Mouse (Mus musculus) kidney, adult 2 months (tissue): ENCODE data around the gene AC161166.1. TPM values are rescaled to one million over a fixed set of nuclear protein-coding genes. Genes with fewer than 3 reads are reported as not detected.
A peak's percentile ranks its signal among the peaks of the same experiment; 100 is the strongest.

ENCODE experiments used
- DNase-seq: peaks from one replicate; pipeline ENCODE4 v3.0.0; 2021
- H3K27ac ChIP-seq: fragments of 200-500 bp; 2 replicates; pipeline ENCODE4 v1.5.1; 2012; ENCODE audit warnings: low read depth, low read length, control low read depth, inconsistent platforms; ENCODE audit not compliant: insufficient read depth
- H3K27me3 ChIP-seq: fragments of 200-500 bp; replicated peaks from 2 replicates; pipeline ENCODE4 v1.6.1; 2012; ENCODE audit warnings: mild to moderate bottlenecking, moderate library complexity, low read length, inconsistent platforms; ENCODE audit not compliant: control insufficient read depth, insufficient read depth
- H3K36me3 ChIP-seq: fragments of 200-500 bp; 2 replicates; pipeline ENCODE4 v1.6.1; 2012; ENCODE audit warnings: mild to moderate bottlenecking, moderate library complexity, low read length, inconsistent platforms; ENCODE audit not compliant: control insufficient read depth, insufficient read depth
- H3K4me1 ChIP-seq: fragments of 200-500 bp; 2 replicates; pipeline ENCODE4 v1.6.1; 2011; ENCODE audit warnings: low read length; ENCODE audit not compliant: control insufficient read depth, insufficient read depth
- H3K4me3 ChIP-seq: fragments of 200-500 bp; 2 replicates; pipeline ENCODE4 v1.5.1; 2011; ENCODE audit warnings: mild to moderate bottlenecking, low read depth, low read length, control low read depth; ENCODE audit not compliant: insufficient read depth
- CTCF ChIP-seq: fragments of 200-500 bp; conservative IDR thresholded peaks from 2 replicates; pipeline ENCODE4 v1.5.1; 2011; ENCODE audit warnings: low read depth, mild to moderate bottlenecking, control low read depth, low read length, moderate library complexity, mixed read lengths; ENCODE audit not compliant: insufficient read depth, insufficient read length
- POLR2A ChIP-seq: fragments of 200-500 bp; IDR thresholded peaks from one replicate; pipeline ENCODE4 v1.6.1; 2011; ENCODE audit warnings: low read depth, low read length, control low read depth
- WGBS: fragments of 180-500 bp; shearing (Covaris S2); methylation state at CpG from one replicate; pipeline ENCODE4 v1.1.7; 2018; 5-methylcytosine and 5-hydroxymethylcytosine counted together
- polyA plus RNA-seq: library from polyadenylated mRNA; depleted of rRNA; stranded (reverse); fragments of >200 nt; gene quantifications from 2 replicates; pipeline ENCODE4 v1.2.3, GENCODE M21; 2012; rRNA removed

Gene AC161166.1
- polyA plus RNA-seq, 1 experiment = not detected

DNA sequence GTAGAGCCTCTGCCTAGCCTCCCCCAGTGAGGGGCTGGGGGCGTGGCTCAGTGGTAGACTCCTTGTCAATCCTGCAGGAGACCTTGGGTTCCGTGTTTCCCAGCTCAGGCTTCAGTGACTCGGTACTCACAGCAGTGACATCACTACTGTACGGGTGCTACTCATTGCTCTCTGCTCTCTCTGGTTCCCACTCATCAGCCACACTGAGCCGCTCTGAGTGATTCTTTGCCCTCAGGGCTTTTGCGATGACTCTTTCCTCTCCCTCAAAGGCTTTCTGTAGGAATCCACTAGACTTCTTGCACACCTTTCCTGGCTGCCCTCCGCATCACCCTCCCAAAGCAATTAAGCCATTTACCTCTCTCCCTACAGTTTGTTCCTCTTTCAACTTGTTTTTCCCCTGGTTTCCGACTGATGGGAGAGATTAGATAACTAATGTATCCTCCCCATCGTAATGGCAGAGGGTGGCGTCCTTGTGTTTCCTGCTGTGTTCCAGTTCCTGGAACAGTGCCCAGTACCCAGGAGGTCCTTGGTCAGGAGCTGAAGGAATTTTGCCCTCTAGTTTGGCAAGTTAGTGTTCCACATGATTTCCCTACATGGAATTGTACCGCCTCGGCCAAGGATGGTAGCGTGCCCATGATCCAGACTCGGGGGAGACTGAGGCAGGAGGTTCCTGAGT lies 50.7 kb downstream of the AC161166.1 start:
- H3K4me3 ChIP-seq = no peak overlapping the region
- DNase-seq = peak; percentile 93

More for the DNA sequence above, 50.7 kb downstream of the AC161166.1 start:
- H3K4me1 ChIP-seq = 0 out of 2 replicates have a peak, but pooled peaks cover 11% of the 10 kb centered on the region
- TF ChIP-seq POLR2A (no peak), CTCF (no peak)
- peak overlapping the region; percentile 65 for H3K27ac ChIP-seq
- no peaks in the 10 kb centered on the region for H3K36me3 ChIP-seq
- H3K27me3 ChIP-seq = no peaks in the 10 kb centered on the region
- 17% methylated on average over 14 of the region's 14 CpGs for WGBS

Other genes with a start within 250 kb of the AC161166.1 start
- gene Zfp93, start 242.0 kb downstream of the AC161166.1 start, polyA plus RNA-seq = 3.1 and 3.4 TPM in 2 replicates
- 3.8 and 4.3 TPM in 2 replicates for gene Zfp61, start 211.2 kb downstream of the AC161166.1 start, polyA plus RNA-seq
- 9.4 and 10.5 TPM in 2 replicates for gene Zfp94, start 195.8 kb downstream of the AC161166.1 start, polyA plus RNA-seq
- 0.11 and 0.48 TPM in 2 replicates for gene Tescl, start 178.5 kb downstream of the AC161166.1 start, polyA plus RNA-seq
- gene Lypd5, start 163.3 kb downstream of the AC161166.1 start, polyA plus RNA-seq = not detected in 2 replicates
- 2.3 and 4.1 TPM in 2 replicates for gene Kcnn4, start 142.2 kb downstream of the AC161166.1 start, polyA plus RNA-seq
- gene Smg9, start 112.8 kb downstream of the AC161166.1 start, polyA plus RNA-seq = 34.9 and 39.8 TPM in 2 replicates
- 0.33 and 0.41 TPM in 2 replicates for gene Irgc1, start 60.2 kb downstream of the AC161166.1 start, polyA plus RNA-seq
- 10.1 and 12.9 TPM in 2 replicates for gene Plaur, start 50.0 kb downstream of the AC161166.1 start, polyA plus RNA-seq
- 54.7 and 66.4 TPM in 2 replicates for gene Cadm4, start 30.4 kb downstream of the AC161166.1 start, polyA plus RNA-seq
- 9.5 and 17.1 TPM in 2 replicates for gene Zfp428, start 5.4 kb downstream of the AC161166.1 start, polyA plus RNA-seq
- gene Irgq, start 18.2 kb upstream of the AC161166.1 start, polyA plus RNA-seq = 15.4 and 17.4 TPM in 2 replicates
- gene Pinlyp, start 33.7 kb upstream of the AC161166.1 start, polyA plus RNA-seq = not detected in 2 replicates
- gene Xrcc1, start 33.8 kb upstream of the AC161166.1 start, polyA plus RNA-seq = 29.0 and 31.2 TPM in 2 replicates
- 172 and 173 TPM in 2 replicates for gene Ethe1, start 75.1 kb upstream of the AC161166.1 start, polyA plus RNA-seq
- gene Zfp575, start 75.2 kb upstream of the AC161166.1 start, polyA plus RNA-seq = 0.11 and 0.15 TPM in 2 replicates
- 2.8 and 3.1 TPM in 2 replicates for gene Phldb3, start 98.3 kb upstream of the AC161166.1 start, polyA plus RNA-seq
- 0.06 and 0.67 TPM in 2 replicates for gene Lypd3, start 124.1 kb upstream of the AC161166.1 start, polyA plus RNA-seq
- gene Tex101, start 164.2 kb upstream of the AC161166.1 start, polyA plus RNA-seq = 0.14 TPM in 1 of 2 replicates, not detected in the other
- gene BC049730, start 196.8 kb upstream of the AC161166.1 start, polyA plus RNA-seq = 0.10 TPM in 1 of 2 replicates, not detected in the other
- gene Gm4763, start 214.5 kb upstream of the AC161166.1 start, polyA plus RNA-seq = not detected in 2 replicates
- 0.03 and 0.05 TPM in 2 replicates for gene Cd177, start 247.9 kb upstream of the AC161166.1 start, polyA plus RNA-seq